Mouse (Mus musculus) hindbrain, embryonic 14.5 days (tissue): ENCODE results near the gene Ankk1. TPM values are rescaled to one million over a fixed set of nuclear protein-coding genes. Genes with fewer than 3 reads are reported as not detected.
A peak's percentile ranks its signal among the peaks of the same experiment; 100 is the strongest.

Source experiments
- ATAC-seq: fragments of 200-750 bp; cut with Nextera tagmentation; 2 replicates; pipeline ENCODE4 v1.8.0; 2017; ENCODE audit warnings: moderate number of reproducible peaks, mild to moderate bottlenecking, moderate TSS enrichment, moderate library complexity; ENCODE audit not compliant: low FRiP score
- DNase-seq: peaks from one replicate; pipeline ENCODE4 v3.0.0-alpha.2; 2015; ENCODE audit warnings: low spot score
- H3K27ac ChIP-seq: fragments of 300-500 bp; sonication (generic); 2 replicates; pipeline ENCODE4 v1.5.1; 2014; ENCODE audit warnings: mild to moderate bottlenecking, moderate library complexity
- H3K27me3 ChIP-seq: fragments of 300-500 bp; sonication (generic); 2 replicates; pipeline ENCODE4 v1.6.1; 2014; ENCODE audit warnings: mild to moderate bottlenecking, low read length, mixed read lengths; ENCODE audit not compliant: control insufficient read depth, insufficient read depth
- H3K36me3 ChIP-seq: fragments of 300-500 bp; sonication (generic); replicated peaks from 2 replicates; pipeline ENCODE4 v1.6.1; 2014; ENCODE audit not compliant: control insufficient read depth, insufficient read depth
- H3K4me1 ChIP-seq: fragments of 300-500 bp; sonication (generic); replicated peaks from 2 replicates; pipeline ENCODE4 v1.6.1; 2014; ENCODE audit warnings: antibody characterized with exemption, low read length, mixed read lengths; ENCODE audit not compliant: control insufficient read depth, insufficient read depth
- H3K4me2 ChIP-seq: fragments of 300-500 bp; sonication (generic); replicated peaks from 2 replicates; pipeline ENCODE4 v1.6.1; 2014; ENCODE audit warnings: mild to moderate bottlenecking, moderate library complexity
- H3K4me3 ChIP-seq: fragments of 300-500 bp; sonication (generic); replicated peaks from 2 replicates; pipeline ENCODE4 v1.5.1; 2014; ENCODE audit warnings: mild to moderate bottlenecking, low read length
- H3K9ac ChIP-seq: fragments of 300-500 bp; sonication (generic); 2 replicates; pipeline ENCODE4 v1.6.1; 2014
- H3K9me3 ChIP-seq: fragments of 300-500 bp; sonication (generic); 2 replicates; pipeline ENCODE4 v1.6.1; 2016; ENCODE audit warnings: low read length; ENCODE audit not compliant: control insufficient read depth
- WGBS: fragments of 180-500 bp; shearing (Covaris S2); extraction: QIAGEN DNeasy Blood & Tissue Kit; methylation state at CpG from one replicate; pipeline ENCODE4 v1.1.7; 2014; 5-methylcytosine and 5-hydroxymethylcytosine counted together
- polyA plus RNA-seq: library from polyadenylated mRNA; unstranded; fragments of >200 nt; fragmentation: Nextera tagmentation; extraction: Ambion mirVana; gene quantifications from 2 replicates; pipeline ENCODE4 v1.2.1, GENCODE M21; 2014

The Ankk1 gene
- polyA plus RNA-seq, 1 experiment from 2014 or later, result not detected

DNA sequence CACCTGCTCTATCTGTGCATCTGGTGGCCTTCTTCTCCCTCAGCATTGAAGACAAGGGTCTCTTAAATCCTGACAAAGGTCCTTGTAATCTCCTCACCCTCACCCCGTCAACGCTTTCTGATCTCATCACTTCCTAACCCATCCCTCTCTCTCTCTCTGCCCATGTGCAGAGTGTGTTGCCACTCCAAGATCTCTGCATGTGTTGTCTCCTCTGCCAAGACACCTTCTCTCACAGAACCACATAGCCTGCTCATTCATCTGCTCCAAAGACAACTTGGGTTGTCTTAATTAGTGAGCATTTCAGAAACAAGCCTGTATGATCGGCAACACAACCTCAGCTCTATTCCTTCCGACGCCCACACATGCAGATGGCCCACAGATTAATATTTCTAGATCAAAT, 3.0 kb downstream of the Ankk1 start:
- ATAC-seq (no peak), DNase-seq (no peak)
- Histone ChIP-seq H3K4me2 (no peak overlapping the region), H3K9me3 (no peaks in the 10 kb centered on the region), H3K4me3 (no peak overlapping the region), H3K9ac (no peak overlapping the region), H3K36me3 (no peaks in the 10 kb centered on the region), H3K4me1 (no peaks in the 10 kb centered on the region), H3K27me3 (no peaks in the 10 kb centered on the region), H3K27ac (no peak overlapping the region)
- 96% methylated on average over 5 of the region's 5 CpGs for WGBS

- H3K4me3 ChIP-seq, result no peak overlapping the region
- ATAC-seq (no peak), DNase-seq (no peak)
- no peak overlapping the region for H3K9ac ChIP-seq
- 91% methylated on average over 5 of the region's 5 CpGs for WGBS
- no peaks in the 10 kb centered on the region for H3K36me3 ChIP-seq
- no peak overlapping the region for H3K4me2 ChIP-seq
- no peaks in the 10 kb centered on the region for H3K9me3 ChIP-seq
- H3K27me3 ChIP-seq, result no peaks in the 10 kb centered on the region
- no peaks in the 10 kb centered on the region for H3K4me1 ChIP-seq
- no peak overlapping the region for H3K27ac ChIP-seq
These were observed 16.2 kb downstream of the Ankk1 start for GRCm38 (mm10) chr9:49410621-49411020.

DNA sequence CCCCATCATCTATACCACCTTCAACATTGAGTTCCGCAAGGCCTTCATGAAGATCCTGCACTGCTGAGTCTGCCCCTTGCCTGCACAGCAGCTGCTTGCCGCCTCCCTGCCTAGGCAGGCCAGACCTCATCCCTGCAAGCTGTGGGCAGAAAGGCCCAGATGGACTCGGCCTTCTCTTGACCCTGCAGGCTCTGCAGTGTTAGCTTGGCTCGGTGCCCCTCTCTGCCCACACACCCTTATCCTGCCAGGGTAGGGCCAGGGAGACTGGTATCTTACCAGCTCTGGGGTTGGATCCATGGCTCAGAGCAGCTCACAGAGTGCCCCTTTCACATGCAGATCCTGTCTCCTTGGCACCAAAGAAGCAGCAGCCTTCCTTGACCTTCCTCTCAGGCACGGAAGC, 19.8 kb downstream of the Ankk1 start:
- ATAC-seq, result no peak
- H3K27me3 ChIP-seq, result no peaks in the 10 kb centered on the region
- no peak overlapping the region for H3K27ac ChIP-seq
- H3K36me3 ChIP-seq, result no peaks in the 10 kb centered on the region
- H3K4me2 ChIP-seq, result no peak overlapping the region
- H3K4me1 ChIP-seq, result no peaks in the 10 kb centered on the region
- H3K9ac ChIP-seq, result no peak overlapping the region
- no peak overlapping the region for H3K4me3 ChIP-seq
- 90% methylated on average over 5 of the region's 5 CpGs for WGBS
- H3K9me3 ChIP-seq, result no peaks in the 10 kb centered on the region
- DNase-seq, result no peak

DNA sequence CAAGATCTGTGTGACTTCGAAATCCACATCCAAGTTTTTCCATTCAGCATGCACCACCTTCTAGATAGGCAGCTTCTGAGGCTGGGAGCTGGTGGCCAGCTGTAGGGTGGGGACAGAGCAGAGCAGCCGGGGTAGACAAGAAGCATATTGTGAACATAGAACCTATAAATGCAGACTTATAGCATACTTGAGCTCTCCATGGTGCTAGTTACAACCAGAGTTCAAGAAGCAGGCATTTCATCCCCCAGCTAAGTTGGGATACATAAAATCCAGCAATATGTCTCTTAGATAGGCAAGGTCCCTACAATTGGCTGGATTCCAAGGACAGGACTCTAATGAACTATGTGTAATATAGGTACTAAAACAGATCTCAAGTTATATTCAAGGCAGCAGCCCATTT, 23.1 kb downstream of the Ankk1 start:
- Histone ChIP-seq H3K4me3 (no peak overlapping the region), H3K27ac (no peak overlapping the region), H3K27me3 (no peaks in the 10 kb centered on the region), H3K9me3 (no peaks in the 10 kb centered on the region), H3K36me3 (no peaks in the 10 kb centered on the region), H3K4me1 (no peaks in the 10 kb centered on the region), H3K9ac (no peak overlapping the region), H3K4me2 (no peak overlapping the region)
- WGBS, result 76% methylated on average over 2 of the region's 2 CpGs
- no peak for ATAC-seq
- no peak for DNase-seq

DNA sequence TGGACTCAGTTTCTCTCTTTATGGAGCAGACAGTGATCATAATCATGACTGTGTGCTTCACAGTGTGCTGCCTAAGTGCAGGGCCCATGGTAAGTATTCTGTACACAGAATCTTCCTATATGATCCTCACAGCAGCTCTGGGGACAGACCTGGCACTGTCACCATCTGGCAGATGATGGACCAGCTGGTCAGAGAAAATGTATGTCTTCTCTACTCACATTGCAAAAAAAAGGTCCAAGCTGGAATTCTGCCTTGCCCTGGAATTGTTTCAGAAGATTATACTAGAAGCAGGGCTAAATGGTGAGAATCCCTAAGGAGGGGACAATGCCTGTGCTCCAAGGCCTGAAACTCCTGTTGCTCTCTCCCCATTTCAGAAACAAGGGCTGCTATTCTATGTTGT, 30.8 kb downstream of the Ankk1 start:
- H3K4me1 ChIP-seq, result no peaks in the 10 kb centered on the region
- no peak overlapping the region for H3K4me3 ChIP-seq
- ATAC-seq (no peak), DNase-seq (no peak)
- no peak overlapping the region for H3K4me2 ChIP-seq
- H3K9me3 ChIP-seq, result no peaks in the 10 kb centered on the region
- no peak overlapping the region for H3K27ac ChIP-seq
- no peak overlapping the region for H3K9ac ChIP-seq
- no peaks in the 10 kb centered on the region for H3K36me3 ChIP-seq
- H3K27me3 ChIP-seq, result no peaks in the 10 kb centered on the region

DNA sequence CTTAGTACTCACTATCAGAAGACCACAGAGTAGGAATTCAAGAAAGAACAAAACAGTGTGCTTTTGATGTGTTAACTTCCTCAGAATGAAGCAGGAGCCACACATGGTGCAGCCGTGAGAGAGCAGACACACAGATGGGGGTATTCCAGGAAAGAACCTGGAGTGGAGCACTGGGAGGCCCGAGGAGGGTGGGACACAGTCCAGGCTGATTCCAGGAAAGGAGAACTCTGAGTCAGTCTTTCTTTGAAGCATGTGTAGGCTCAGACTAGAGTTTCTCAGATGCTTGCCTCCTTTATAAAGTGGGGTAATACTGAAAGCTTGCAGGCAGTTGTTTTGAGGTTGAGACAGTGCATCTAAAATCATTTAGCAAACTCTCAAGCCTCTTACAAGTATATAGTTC, 34.6 kb downstream of the Ankk1 start:
- DNase-seq (no peak), ATAC-seq (no peak)
- H3K4me2 ChIP-seq, result no peak overlapping the region
- no peaks in the 10 kb centered on the region for H3K36me3 ChIP-seq
- no peaks in the 10 kb centered on the region for H3K27me3 ChIP-seq
- no peak overlapping the region for H3K27ac ChIP-seq
- H3K4me3 ChIP-seq, result no peak overlapping the region
- H3K4me1 ChIP-seq, result no peaks in the 10 kb centered on the region
- no peaks in the 10 kb centered on the region for H3K9me3 ChIP-seq
- 70% methylated on average over 2 of the region's 2 CpGs for WGBS
- H3K9ac ChIP-seq, result no peak overlapping the region

DNA sequence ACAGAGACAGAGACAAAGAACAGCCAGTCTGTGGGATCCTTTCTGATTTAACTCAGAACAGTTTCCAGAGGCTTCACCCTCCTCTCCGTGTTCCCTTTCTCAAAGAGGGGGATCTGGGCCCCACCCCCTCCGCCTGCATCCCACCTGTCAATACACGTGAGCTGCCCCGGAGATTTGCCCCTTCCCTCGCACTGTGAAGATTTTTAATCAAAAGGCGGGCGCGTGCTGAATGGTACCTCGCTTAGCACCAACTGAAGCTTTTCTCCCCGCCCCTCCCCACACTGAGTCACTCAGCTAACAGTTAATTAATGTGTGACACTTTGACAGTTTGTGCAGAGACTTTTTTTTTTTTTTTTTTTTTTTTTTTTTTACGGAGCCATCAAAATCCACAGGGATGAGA, 40.7 kb downstream of the Ankk1 start:
- no peak overlapping the region for H3K27ac ChIP-seq
- 37% methylated on average over 11 of the region's 11 CpGs for WGBS
- no peaks in the 10 kb centered on the region for H3K4me1 ChIP-seq
- DNase-seq, result no peak
- H3K9me3 ChIP-seq, result no peaks in the 10 kb centered on the region
- no peaks in the 10 kb centered on the region for H3K36me3 ChIP-seq
- no peak overlapping the region for H3K4me3 ChIP-seq
- H3K9ac ChIP-seq, result no peak overlapping the region
- ATAC-seq, result peak; percentile 27; the same call in 1 of the 2 replicates
- H3K4me2 ChIP-seq, result no peak overlapping the region
- H3K27me3 ChIP-seq, result no peaks in the 10 kb centered on the region

GRCm38 (mm10) chr9:49385301-49385700, 41.5 kb downstream of the Ankk1 start:
- H3K9me3 ChIP-seq, result no peaks in the 10 kb centered on the region
- ATAC-seq, result no peak
- no peaks in the 10 kb centered on the region for H3K4me1 ChIP-seq
- H3K27ac ChIP-seq, result no peak overlapping the region
- 64% methylated on average over 7 of the region's 7 CpGs for WGBS
- H3K27me3 ChIP-seq, result no peaks in the 10 kb centered on the region
- H3K4me3 ChIP-seq, result no peak overlapping the region
- no peak overlapping the region for H3K9ac ChIP-seq
- H3K4me2 ChIP-seq, result no peak overlapping the region
- DNase-seq, result no peak
- no peaks in the 10 kb centered on the region for H3K36me3 ChIP-seq

DNA sequence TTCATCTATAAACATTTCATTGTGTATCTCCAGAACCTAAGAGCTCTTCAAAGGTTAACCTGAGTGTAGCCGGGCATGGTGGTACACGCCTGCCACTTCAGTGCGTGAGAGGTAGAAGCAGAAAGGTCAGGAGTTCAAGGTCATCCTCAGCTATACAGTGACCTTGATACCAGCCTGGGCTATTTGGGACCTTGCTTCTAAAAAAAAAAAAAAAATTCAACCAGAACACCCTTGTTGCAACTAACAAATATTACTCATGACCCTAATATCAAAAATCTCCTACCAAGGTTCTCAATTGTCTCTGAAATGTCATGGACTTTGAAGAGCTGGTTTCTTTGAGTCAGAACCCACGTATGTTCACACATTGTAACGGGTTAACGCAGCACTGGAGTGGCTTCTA, 42.0 kb downstream of the Ankk1 start:
- Histone ChIP-seq H3K4me1 (no peaks in the 10 kb centered on the region), H3K27ac (no peak overlapping the region), H3K27me3 (no peaks in the 10 kb centered on the region), H3K9me3 (no peaks in the 10 kb centered on the region), H3K36me3 (no peaks in the 10 kb centered on the region), H3K4me3 (no peak overlapping the region), H3K4me2 (no peak overlapping the region), H3K9ac (no peak overlapping the region)
- WGBS, result 91% methylated on average over 6 of the region's 6 CpGs
- ATAC-seq (no peak), DNase-seq (no peak)

GRCm38 (mm10) chr9:49384041-49384440, 42.8 kb downstream of the Ankk1 start:
- DNase-seq, result no peak

More at GRCm38 (mm10) chr9:49384041-49384440, 42.8 kb downstream of the Ankk1 start:
- Histone ChIP-seq H3K27ac (peak overlapping the region; percentile 15; the same call in 1 of the 2 replicates), H3K4me3 (no peak overlapping the region), H3K27me3 (no peaks in the 10 kb centered on the region), H3K4me2 (no peak overlapping the region), H3K36me3 (no peaks in the 10 kb centered on the region), H3K9me3 (no peaks in the 10 kb centered on the region), H3K9ac (no peak overlapping the region), H3K4me1 (no peaks in the 10 kb centered on the region)
- WGBS, result 19% methylated on average over 3 of the region's 3 CpGs
- peak; percentile 46; the same call in 1 of the 2 replicates for ATAC-seq
